Comparison of ENCODE assay signal across 16 mouse cellular contexts in the genomic region with DNA sequence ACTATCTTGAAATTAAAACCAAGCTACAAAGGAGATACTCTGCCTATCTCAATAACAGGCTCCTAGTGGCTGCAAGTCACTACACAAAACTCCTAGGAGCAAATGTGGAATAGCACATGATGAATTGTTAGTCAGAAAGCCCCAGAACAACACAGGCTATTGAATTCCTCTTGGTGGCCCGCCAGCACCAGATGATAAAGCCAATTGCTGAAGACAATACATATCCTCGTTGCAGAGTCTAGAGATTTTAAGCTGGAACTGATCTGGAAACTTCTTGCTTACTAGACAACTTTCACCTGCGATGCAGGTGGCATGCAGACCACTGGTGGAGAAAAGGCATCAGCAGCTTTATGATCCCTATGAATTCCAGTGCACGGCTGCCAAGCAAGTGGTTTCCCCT.
A peak's percentile ranks its signal among the peaks of the same experiment; 100 is the strongest.
DNase-seq lines count a peak whose midpoint lies in the region; TF ChIP-seq lines count a peak whose summit lies in the region.
"Had no signal": no experiment of that assay in that cellular context is flagged by ENCODE, and none has a peak within 500 bp of the region (broad histone marks: within the 10 kb centered on the region; RNA-seq: fewer than 3 reads in every experiment).

No protein-coding gene starts in this region.

- TF ChIP-seq POLR2A in embryonic fibroblast, embryonic 13.5 days (IDR thresholded peaks at IDR 0.05; ENCODE audit: low read depth, low read length), result no peak

- H3K4me1 ChIP-seq in embryonic fibroblast, embryonic 13.5 days (ENCODE audit: control insufficient read depth, insufficient read depth, low read length), result peaks cover 4% of the 10 kb centered on the region
- H3K4me1 ChIP-seq: hindbrain, embryonic 10.5 days; midbrain, embryonic 12.5 days; neural tube, embryonic 13.5 days had no signal

- intact Hi-C loops in left cerebral cortex, postnatal 14 days (cut with DNase I), result no loop called here

- TF ChIP-seq CTCF in embryonic fibroblast, embryonic 13.5 days (IDR thresholded peaks at IDR 0.05; ENCODE audit: borderline replicate concordance, insufficient read depth, low read length), result no peak

- no peak overlapping the region for H3K4me3 ChIP-seq in embryonic fibroblast, embryonic 13.5 days (ENCODE audit: insufficient read depth, low read length)
- H3K4me3 ChIP-seq: hindbrain, embryonic 10.5 days; midbrain, embryonic 12.5 days; neural tube, embryonic 13.5 days had no signal

- peak overlapping the region; percentile 11; the same call in 1 of the 2 replicates for H3K27ac ChIP-seq in embryonic fibroblast, embryonic 13.5 days (ENCODE audit: insufficient read depth, low read length)
- H3K27ac ChIP-seq: hindbrain, embryonic 10.5 days; midbrain, embryonic 12.5 days; neural tube, embryonic 13.5 days had no signal

- peak; percentile 74 for DNase-seq in heart, adult 11 months
- no peak for DNase-seq in heart, adult 8-10 months (ENCODE audit: low spot score)
- peak; percentile 3 to 14 for DNase-seq in left cerebral cortex, adult 18-20 months (ENCODE audit: low spot score in 2 of 2)
- no peak for DNase-seq in left cerebral cortex, postnatal 14 days (ENCODE audit: low spot score in 2 of 2)
- DNase-seq in testis, postnatal 14 days (ENCODE audit: low spot score), result peak; percentile 22
- DNase-seq in kidney, adult 18-20 months, result no peak
- DNase-seq: adrenal gland, adult 2 months; kidney, adult 11 months; kidney, postnatal 10 days; liver, postnatal 0 days; lung, postnatal 10 days; thymus, adult 2 months had no signal

Comparison
In these comparisons a context has a peak if more than half of its experiments do, and no peak if none do; other contexts are left out.
1. DNase-seq: peak in heart, adult 11 months (single experiment), left cerebral cortex, adult 18-20 months (2 of 2) and testis, postnatal 14 days (single experiment); none in heart, adult 8-10 months (single experiment), left cerebral cortex, postnatal 14 days (0 of 2) and kidney, adult 18-20 months (single experiment).